Mouse (Mus musculus) splenic B cell, adult 2 months (primary cell): ENCODE measurements at regions not wholly inside any gene's neighbourhood (a gene's known extent, or its start where the extent isn't known, plus 50 kb on each side); places are given as distances from the start of the nearest gene placed in this dataset.

ENCODE experiments used
- DNase-seq: peaks from one replicate; pipeline ENCODE4 v3.0.0-alpha.2; 2011; ENCODE audit warnings: low read depth, low spot score
- H3K27me3 ChIP-seq: 2 replicates; pipeline ENCODE4 v1.6.1; 2012; ENCODE audit warnings: mild to moderate bottlenecking, low read length, moderate library complexity, mixed read lengths; ENCODE audit not compliant: control insufficient read depth, poor library complexity, insufficient read depth, severe bottlenecking
- H3K36me3 ChIP-seq: 2 replicates; pipeline ENCODE4 v1.6.1; 2012; ENCODE audit warnings: mild to moderate bottlenecking, low read length, moderate library complexity, mixed read lengths; ENCODE audit not compliant: control insufficient read depth, poor library complexity, insufficient read depth, severe bottlenecking

- H3K27me3 ChIP-seq, result no peaks in the 10 kb centered on the region
- DNase-seq, result no peak
- no peaks in the 10 kb centered on the region for H3K36me3 ChIP-seq
Observed at GRCm38 (mm10) chr16:31576422-31576821, 86.8 kb upstream of the Dlg1 start.

DNA sequence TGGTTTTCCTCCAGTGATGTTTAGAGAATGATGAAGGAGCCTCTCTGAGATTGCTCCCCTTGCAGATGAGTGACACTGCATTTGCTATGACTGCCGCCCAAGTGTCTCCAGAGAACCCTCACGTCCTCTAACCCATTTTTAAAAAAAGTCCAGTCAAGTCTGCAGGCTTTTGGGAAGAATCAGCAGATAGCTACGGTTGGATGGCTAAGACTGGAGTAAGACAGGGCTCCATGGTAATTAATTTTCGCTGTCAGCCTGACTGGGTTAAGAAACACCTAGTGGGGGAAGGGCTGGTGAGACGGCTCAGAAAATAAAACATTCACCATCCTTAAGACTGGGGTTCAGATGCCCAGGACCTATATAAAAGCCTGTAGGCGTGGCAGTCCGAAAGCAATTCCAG is 85.9 kb upstream of the Dlg1 start:
- Histone ChIP-seq H3K27me3 (no peaks in the 10 kb centered on the region), H3K36me3 (no peaks in the 10 kb centered on the region)
- DNase-seq, result no peak

DNA sequence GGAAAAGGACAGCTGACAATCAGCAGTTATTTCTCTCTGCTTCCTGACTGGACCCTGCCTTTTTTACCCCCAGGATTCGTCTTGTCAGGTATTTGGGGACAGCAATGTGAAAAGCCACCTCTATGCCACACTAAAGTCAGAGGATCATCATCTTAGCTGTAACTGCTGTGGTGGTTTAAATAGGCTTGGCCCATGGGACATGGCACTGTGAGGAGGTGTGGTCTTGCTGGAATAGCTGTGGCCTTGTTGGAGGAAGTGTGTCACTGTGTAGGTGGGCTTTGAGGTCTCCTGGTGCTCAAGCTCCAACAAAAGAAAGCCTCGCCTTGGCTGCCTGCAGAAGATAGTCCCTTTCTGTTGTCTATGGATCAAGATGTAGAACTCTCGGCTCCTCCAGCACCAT is 83.9 kb upstream of the Dlg1 start:
- DNase-seq, result no peak
- Histone ChIP-seq H3K36me3 (no peaks in the 10 kb centered on the region), H3K27me3 (no peaks in the 10 kb centered on the region)

DNA sequence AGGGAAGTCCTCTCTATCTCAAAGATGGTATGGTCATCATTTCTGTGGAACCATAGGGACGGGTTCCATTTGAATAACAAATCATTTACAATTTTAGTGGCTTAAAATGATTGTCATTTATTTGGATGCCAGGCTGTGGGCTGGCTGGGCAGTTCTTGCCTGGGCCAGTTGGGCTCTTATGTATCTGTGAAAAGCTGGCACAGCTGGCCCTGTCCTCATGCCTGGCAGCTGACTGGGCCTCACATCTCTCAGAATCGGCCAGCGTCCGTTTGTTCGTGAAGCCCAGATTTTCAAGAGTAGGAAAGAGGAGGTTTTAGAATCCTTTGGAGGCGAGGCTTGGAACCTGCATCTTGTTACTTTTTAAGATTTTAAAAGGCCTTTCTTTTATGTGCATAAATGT is 82.5 kb upstream of the Dlg1 start:
- Histone ChIP-seq H3K36me3 (no peaks in the 10 kb centered on the region), H3K27me3 (no peaks in the 10 kb centered on the region)
- no peak for DNase-seq

- DNase-seq, result no peak
- H3K27me3 ChIP-seq, result no peaks in the 10 kb centered on the region
Observed at GRCm38 (mm10) chr16:31582885-31583284, 80.4 kb upstream of the Dlg1 start.

GRCm38 (mm10) chr16:31583627-31584026 is 79.6 kb upstream of the Dlg1 start:
- Histone ChIP-seq H3K27me3 (no peaks in the 10 kb centered on the region), H3K36me3 (no peaks in the 10 kb centered on the region)
- no peak for DNase-seq

More at GRCm38 (mm10) chr16:31582885-31583284, 80.4 kb upstream of the Dlg1 start:
- no peaks in the 10 kb centered on the region for H3K36me3 ChIP-seq

DNA sequence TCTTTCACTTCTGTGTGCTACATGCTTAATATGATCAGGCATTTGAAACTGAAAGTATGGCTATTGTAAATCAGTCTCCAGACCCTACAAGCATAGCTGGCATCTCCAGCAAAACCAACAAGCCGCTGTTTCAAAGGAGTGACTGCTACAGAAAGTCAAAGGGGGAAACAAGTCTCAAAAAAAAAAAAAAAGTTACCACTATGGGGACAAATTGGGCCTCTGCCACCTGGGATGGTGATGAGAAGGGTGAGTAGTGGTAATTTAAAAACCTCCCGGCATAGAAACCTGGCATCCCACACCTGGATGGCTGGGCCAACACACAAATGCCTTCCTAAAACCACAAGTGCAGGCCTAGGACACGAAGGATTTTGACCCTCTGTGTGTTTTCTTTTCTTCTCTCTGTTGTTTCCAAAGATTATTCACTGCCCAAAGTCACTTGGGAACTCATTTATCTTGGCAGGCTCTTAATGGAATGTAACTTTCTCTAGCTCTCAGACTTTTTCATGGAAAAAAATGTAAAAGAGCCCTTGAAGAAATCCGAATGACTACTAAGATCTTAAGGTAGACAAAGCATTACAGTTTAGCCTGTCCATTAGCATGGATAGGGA is 78.9 kb upstream of the Dlg1 start:
- no peaks in the 10 kb centered on the region for H3K36me3 ChIP-seq
- no peaks in the 10 kb centered on the region for H3K27me3 ChIP-seq
- no peak for DNase-seq

- no peak for DNase-seq
- H3K36me3 ChIP-seq, result no peaks in the 10 kb centered on the region
- no peaks in the 10 kb centered on the region for H3K27me3 ChIP-seq
Observed at GRCm38 (mm10) chr16:31587036-31587435, 76.2 kb upstream of the Dlg1 start.

- Histone ChIP-seq H3K36me3 (no peaks in the 10 kb centered on the region), H3K27me3 (no peaks in the 10 kb centered on the region)
- no peak for DNase-seq
Observed at GRCm38 (mm10) chr16:31589576-31589975, 73.7 kb upstream of the Dlg1 start.

- no peaks in the 10 kb centered on the region for H3K27me3 ChIP-seq
- no peak for DNase-seq
Observed at GRCm38 (mm10) chr16:31591565-31591964, 71.7 kb upstream of the Dlg1 start.

GRCm38 (mm10) chr16:31592014-31592871 is 71.0 kb upstream of the Dlg1 start:
- no peaks in the 10 kb centered on the region for H3K36me3 ChIP-seq
- no peaks in the 10 kb centered on the region for H3K27me3 ChIP-seq
- DNase-seq, result no peak

More at GRCm38 (mm10) chr16:31591565-31591964, 71.7 kb upstream of the Dlg1 start:
- H3K36me3 ChIP-seq, result no peaks in the 10 kb centered on the region

GRCm38 (mm10) chr16:31592973-31593683 is 70.1 kb upstream of the Dlg1 start:
- Histone ChIP-seq H3K36me3 (no peaks in the 10 kb centered on the region), H3K27me3 (no peaks in the 10 kb centered on the region)
- no peak for DNase-seq

DNA sequence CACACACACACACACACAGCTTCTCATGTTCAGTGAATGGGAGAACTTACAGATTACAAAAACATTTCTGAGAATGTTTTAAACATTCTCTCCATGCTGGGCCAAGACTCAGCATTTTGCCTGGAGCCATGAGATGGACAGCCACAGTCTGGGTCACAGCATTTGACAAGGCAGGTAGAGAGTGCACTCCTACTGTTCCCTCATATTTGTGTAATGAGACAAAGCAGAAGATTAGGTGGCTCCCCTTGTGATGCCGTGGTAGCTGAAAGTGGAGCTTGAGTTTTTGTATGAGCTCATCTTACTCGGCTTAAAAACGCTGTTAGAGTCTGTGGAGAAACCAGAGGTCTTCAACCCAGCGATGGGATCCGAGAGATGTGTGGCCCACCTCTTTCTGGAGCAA is 65.3 kb upstream of the Dlg1 start:
- no peaks in the 10 kb centered on the region for H3K36me3 ChIP-seq
- H3K27me3 ChIP-seq, result no peaks in the 10 kb centered on the region
- no peak for DNase-seq

DNA sequence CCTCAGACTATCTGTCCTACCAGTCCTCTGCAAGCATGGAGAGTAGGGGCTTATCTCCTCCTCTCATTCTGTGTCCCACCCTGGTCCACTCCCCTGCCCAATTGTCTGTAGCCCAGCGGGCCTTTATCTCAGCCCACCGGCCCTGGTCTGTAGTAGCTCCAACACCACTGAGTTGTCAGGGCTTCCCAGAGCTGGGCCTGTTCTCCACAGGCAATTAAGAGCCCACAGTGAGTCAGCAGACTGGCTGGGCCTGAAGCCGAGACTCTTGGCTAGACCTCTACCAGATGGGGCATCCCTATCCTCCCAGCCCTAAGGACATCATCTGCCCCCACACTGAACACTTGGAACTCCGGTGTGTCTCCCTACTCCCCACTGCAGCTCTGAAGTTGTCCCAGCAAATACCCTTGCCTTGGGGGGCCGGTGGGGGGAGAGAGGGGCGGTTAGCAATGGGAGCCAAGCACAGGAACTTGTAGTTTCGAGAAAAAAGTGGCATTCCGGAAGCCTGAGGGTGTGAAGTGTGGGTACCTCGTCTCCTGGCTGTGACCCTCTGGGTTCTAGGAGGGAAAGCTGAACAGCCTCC is 64.7 kb upstream of the Dlg1 start:
- no peaks in the 10 kb centered on the region for H3K36me3 ChIP-seq
- DNase-seq, result no peak
- no peaks in the 10 kb centered on the region for H3K27me3 ChIP-seq

DNA sequence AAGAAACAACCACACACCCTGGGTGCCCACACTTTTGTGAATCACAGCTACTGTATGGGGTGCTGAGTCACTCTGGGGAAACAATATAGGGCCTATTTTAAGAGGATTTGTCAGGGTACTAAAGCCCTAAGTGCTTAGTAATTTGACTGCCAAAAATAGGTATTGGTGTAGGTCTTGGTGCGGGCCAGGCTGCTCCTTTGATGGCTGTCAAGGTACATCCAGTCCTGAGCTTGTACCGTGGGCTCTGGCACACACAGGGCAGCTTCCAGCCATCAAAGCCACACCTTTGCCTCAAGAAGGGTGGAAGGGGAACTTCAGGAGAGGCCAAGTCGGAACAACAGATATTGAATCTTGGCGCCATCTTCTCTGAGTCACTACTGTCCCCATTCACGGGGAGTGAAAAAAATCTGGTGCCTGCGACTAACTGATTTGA is 64.2 kb upstream of the Dlg1 start:
- H3K36me3 ChIP-seq, result no peaks in the 10 kb centered on the region
- DNase-seq, result no peak
- H3K27me3 ChIP-seq, result no peaks in the 10 kb centered on the region
